Mouse (Mus musculus) ES-E14 (cell line): ENCODE results near the gene Cuedc1. TPM values are rescaled to one million over a fixed set of nuclear protein-coding genes. Genes with fewer than 3 reads are reported as not detected.

Experiments
- DNase-seq: peaks from one replicate; pipeline ENCODE4 v3.0.0-alpha.2; 2013; ENCODE audit warnings: low read depth, low spot score
- H3K27ac ChIP-seq: 2 replicates; pipeline ENCODE4 v1.5.1; 2012; ENCODE audit warnings: low read depth, mild to moderate bottlenecking, low read length, moderate library complexity, mixed read lengths; ENCODE audit not compliant: poor library complexity, insufficient read depth, severe bottlenecking
- H3K36me3 ChIP-seq: 2 replicates; pipeline ENCODE4 v1.6.1; 2012; ENCODE audit warnings: mild to moderate bottlenecking, low read length, moderate library complexity, mixed read lengths; ENCODE audit not compliant: control insufficient read depth, poor library complexity, insufficient read depth, severe bottlenecking
- H3K4me1 ChIP-seq, 2 experiments: fragments of 150-350 bp in 1 of 2; sonication (generic) in 1 of 2; 2 replicates each; pipeline ENCODE4 v1.6.1; 2012; ENCODE audit warnings: low read length in 2 of 2, mild to moderate bottlenecking in 1 of 2, mixed read lengths in 1 of 2; ENCODE audit not compliant: control insufficient read depth in 2 of 2, insufficient read depth in 2 of 2, poor library complexity in 1 of 2
- H3K4me3 ChIP-seq, 2 experiments: fragments of 150-350 bp in 1 of 2; sonication (generic) in 1 of 2; 2 replicates each; pipeline ENCODE4 v1.5.1; 2012; ENCODE audit warnings: low read length in 2 of 2, low read depth in 1 of 2, mild to moderate bottlenecking in 1 of 2, mixed read lengths in 1 of 2; ENCODE audit not compliant: insufficient read depth in 1 of 2, poor library complexity in 1 of 2, severe bottlenecking in 1 of 2
- H3K9ac ChIP-seq: 2 replicates; pipeline ENCODE4 v1.6.1; 2012; ENCODE audit warnings: low read depth, mild to moderate bottlenecking, low read length, mixed read lengths; ENCODE audit not compliant: poor library complexity, insufficient read depth, severe bottlenecking
- H3K9me3 ChIP-seq: fragments of 150-350 bp; sonication (generic); 2 replicates; pipeline ENCODE4 v1.6.1; 2012; ENCODE audit warnings: low read depth, mild to moderate bottlenecking, low read length; ENCODE audit not compliant: control insufficient read depth, insufficient read depth
- CHD2 ChIP-seq: IDR thresholded peaks from 2 replicates; pipeline ENCODE4 v1.6.1; 2014; ENCODE audit warnings: mild to moderate bottlenecking, low read depth, low read length, inconsistent platforms
- HCFC1 ChIP-seq: IDR thresholded peaks from 2 replicates; pipeline ENCODE4 v1.6.1; 2012; ENCODE audit warnings: low read length, inconsistent platforms, borderline replicate concordance; ENCODE audit not compliant: insufficient read depth
- MAFK ChIP-seq: IDR thresholded peaks from 2 replicates; pipeline ENCODE4 v1.6.1; 2014; ENCODE audit warnings: mild to moderate bottlenecking, low read depth, low read length, inconsistent platforms; ENCODE audit not compliant: insufficient read depth
- ZC3H11A ChIP-seq: IDR thresholded peaks from 2 replicates; pipeline ENCODE4 v1.6.1; 2012; ENCODE audit warnings: low read depth, mild to moderate bottlenecking, inconsistent platforms, low read length, borderline replicate concordance
- ZNF384 ChIP-seq: IDR thresholded peaks from 2 replicates; pipeline ENCODE4 v1.6.1; 2012; ENCODE audit warnings: low read depth, low read length, inconsistent platforms
- in situ Hi-C, 2 experiments: fragments of 600-800 bp; cut with MboI; formaldehyde crosslinking; loops; one replicate each; pipeline ENCODE4 v1.15.1; 2025; ENCODE audit warnings: low sequenced_read_pairs in 2 of 2, inconsistent platforms in 1 of 2; ENCODE audit not compliant: unreplicated experiment in 2 of 2
- total RNA-seq: library from RNA; depleted of rRNA; stranded (reverse); fragments of 300-350 nt; gene quantifications from 2 replicates; pipeline ENCODE4 v1.2.3, GENCODE M21; 2012

The Cuedc1 gene
- total RNA-seq, 1 experiment: 8.7 TPM

DNA sequence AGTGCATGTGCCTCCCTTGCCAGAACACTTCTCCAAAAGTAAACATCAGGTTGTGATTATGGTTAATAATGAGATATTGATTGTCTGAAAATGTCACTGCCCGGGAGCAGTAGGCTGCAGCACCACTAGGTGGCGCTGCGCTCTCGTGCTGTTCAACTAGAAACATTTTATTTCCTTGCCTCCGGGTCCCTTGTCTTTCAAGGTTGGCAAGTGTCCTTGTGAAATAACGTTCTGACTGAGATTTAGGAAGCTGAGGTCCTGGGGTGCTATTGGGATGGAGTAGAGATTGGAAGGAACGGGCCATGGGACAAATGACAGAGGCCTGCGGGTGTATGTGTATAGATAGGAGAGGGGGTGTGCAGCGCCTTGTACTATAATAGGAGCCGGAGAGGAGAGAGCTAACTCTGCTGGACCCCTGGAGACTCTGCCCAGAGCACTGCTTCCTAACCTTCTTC, 118.4 kb downstream of the Cuedc1 start:
- Histone ChIP-seq H3K9me3 (no peaks in the 10 kb centered on the region), H3K4me3 (no peak overlapping the region), H3K4me1 (peaks cover 0 to 4% of the 10 kb centered on the region in 2 experiments; a peak in 1 of 4 replicates), H3K27ac (no peak overlapping the region), H3K9ac (no peak overlapping the region), H3K36me3 (peaks cover under 1% of the 10 kb centered on the region)
- in situ Hi-C loops: no loop called here
- peak; percentile 60; the same call in 1 of the 2 replicates for TF ChIP-seq ZC3H11A
- no peak for TF ChIP-seq CHD2
- no peak for DNase-seq

GRCm38 (mm10) chr11:88218155-88218554, 120.3 kb downstream of the Cuedc1 start:
- in situ Hi-C loops: no loop called here
- peaks cover 0 to 4% of the 10 kb centered on the region in 2 experiments; a peak in 1 of 4 replicates for H3K4me1 ChIP-seq
- H3K36me3 ChIP-seq: no peaks in the 10 kb centered on the region
- TF ChIP-seq ZNF384: no peak
- no peak for TF ChIP-seq CHD2
- no peak for TF ChIP-seq MAFK
- TF ChIP-seq ZC3H11A: no peak
- TF ChIP-seq HCFC1: no peak
- H3K4me3 ChIP-seq: no peak overlapping the region
- no peaks in the 10 kb centered on the region for H3K9me3 ChIP-seq
- H3K9ac ChIP-seq: no peak overlapping the region
- no peak overlapping the region for H3K27ac ChIP-seq
- no peak for DNase-seq

- Histone ChIP-seq H3K36me3 (no peaks in the 10 kb centered on the region), H3K27ac (no peak overlapping the region), H3K4me1 (peaks cover 0 to 4% of the 10 kb centered on the region in 2 experiments; a peak in 1 of 4 replicates), H3K9ac (no peak overlapping the region), H3K4me3 (no peak overlapping the region), H3K9me3 (no peaks in the 10 kb centered on the region)
- in situ Hi-C loops: no loop called here
- no peak for DNase-seq
- TF ChIP-seq CHD2 (no peak), HCFC1 (no peak), MAFK (no peak), ZC3H11A (no peak), ZNF384 (no peak)
These were observed 120.7 kb downstream of the Cuedc1 start for GRCm38 (mm10) chr11:88218586-88218985.

GRCm38 (mm10) chr11:88221929-88222475, 124.1 kb downstream of the Cuedc1 start:
- Histone ChIP-seq H3K4me1 (no peaks in the 10 kb centered on the region), H3K9ac (no peak overlapping the region), H3K9me3 (no peaks in the 10 kb centered on the region), H3K27ac (no peak overlapping the region), H3K4me3 (no peak overlapping the region), H3K36me3 (no peaks in the 10 kb centered on the region)
- DNase-seq: no peak
- in situ Hi-C loops: no loop called here
- no peak for TF ChIP-seq HCFC1
- TF ChIP-seq ZC3H11A: no peak
- no peak for TF ChIP-seq ZNF384
- TF ChIP-seq MAFK: no peak
- TF ChIP-seq CHD2: no peak
